Mouse (Mus musculus): ENCODE measurements at regions not wholly inside any gene's neighbourhood (a gene's known extent, or its start where the extent isn't known, plus 50 kb on each side); places are given as distances from the start of the nearest gene placed in this dataset.

GRCm38 (mm10) chr13:71507421-71507931, 456.0 kb downstream of the Irx1 start:
- DNase-seq (ENCODE audit: low read depth, low spot score) = no peak

GRCm38 (mm10) chr13:71506777-71507176, 456.7 kb downstream of the Irx1 start:
- no peak for DNase-seq (ENCODE audit: low read depth, low spot score)

- DNase-seq (ENCODE audit: low read depth, low spot score) = no peak
Measured at GRCm38 (mm10) chr13:71489773-71490172, 473.8 kb downstream of the Irx1 start.

GRCm38 (mm10) chr13:71481205-71481604, 482.3 kb downstream of the Irx1 start:
- DNase-seq (ENCODE audit: low read depth, low spot score) = no peak

- no peak for DNase-seq (ENCODE audit: low read depth, low spot score)
Measured at GRCm38 (mm10) chr13:71461552-71461951, 502.0 kb downstream of the Irx1 start.

GRCm38 (mm10) chr13:71460607-71461006, 502.9 kb downstream of the Irx1 start:
- DNase-seq (ENCODE audit: low read depth, low spot score) = no peak

- no peak for DNase-seq (ENCODE audit: low read depth, low spot score)
Measured at GRCm38 (mm10) chr13:71460097-71460496, 503.4 kb downstream of the Irx1 start.

GRCm38 (mm10) chr13:71459022-71459536, 504.4 kb downstream of the Irx1 start:
- no peak for DNase-seq (ENCODE audit: low read depth, low spot score)

- DNase-seq (ENCODE audit: low read depth, low spot score) = no peak
Measured at GRCm38 (mm10) chr13:71458061-71458935, 505.2 kb downstream of the Irx1 start.

- DNase-seq (ENCODE audit: low read depth, low spot score) = no peak
Measured at GRCm38 (mm10) chr13:71457550-71457949, 506.0 kb downstream of the Irx1 start.

- no peak for DNase-seq (ENCODE audit: low read depth, low spot score)
Measured at GRCm38 (mm10) chr13:71452258-71452657, 511.3 kb downstream of the Irx1 start.

- DNase-seq (ENCODE audit: low read depth, low spot score) = no peak
Measured at GRCm38 (mm10) chr13:71437601-71438099, 525.9 kb downstream of the Irx1 start.

GRCm38 (mm10) chr13:71403654-71404560, 559.6 kb downstream of the Irx1 start:
- DNase-seq (ENCODE audit: low read depth, low spot score) = no peak

- no peak for DNase-seq (ENCODE audit: low read depth, low spot score)
Measured at GRCm38 (mm10) chr13:71393716-71394309, 552.2 kb upstream of the Adamts16 start.

GRCm38 (mm10) chr13:71378641-71379040, 537.0 kb upstream of the Adamts16 start:
- DNase-seq (ENCODE audit: low read depth, low spot score) = no peak

- no peak for DNase-seq (ENCODE audit: low read depth, low spot score)
Measured at GRCm38 (mm10) chr13:71375909-71376606, 534.4 kb upstream of the Adamts16 start.

- no peak for DNase-seq (ENCODE audit: low read depth, low spot score)
Measured at GRCm38 (mm10) chr13:71372701-71373685, 531.4 kb upstream of the Adamts16 start.

- DNase-seq (ENCODE audit: low read depth, low spot score) = no peak
Measured at GRCm38 (mm10) chr13:71369832-71370231, 528.2 kb upstream of the Adamts16 start.

GRCm38 (mm10) chr13:71365261-71365660, 523.6 kb upstream of the Adamts16 start:
- no peak for DNase-seq (ENCODE audit: low read depth, low spot score)
